Mouse (Mus musculus): Measurements from ENCODE around the gene Pcsk2. TPM values are rescaled to one million over a fixed set of nuclear protein-coding genes. Genes with fewer than 3 reads are reported as not detected.

The Pcsk2 gene
- polyA plus RNA-seq, 2 experiments, result 0.01 TPM; not detected in 1

DNA sequence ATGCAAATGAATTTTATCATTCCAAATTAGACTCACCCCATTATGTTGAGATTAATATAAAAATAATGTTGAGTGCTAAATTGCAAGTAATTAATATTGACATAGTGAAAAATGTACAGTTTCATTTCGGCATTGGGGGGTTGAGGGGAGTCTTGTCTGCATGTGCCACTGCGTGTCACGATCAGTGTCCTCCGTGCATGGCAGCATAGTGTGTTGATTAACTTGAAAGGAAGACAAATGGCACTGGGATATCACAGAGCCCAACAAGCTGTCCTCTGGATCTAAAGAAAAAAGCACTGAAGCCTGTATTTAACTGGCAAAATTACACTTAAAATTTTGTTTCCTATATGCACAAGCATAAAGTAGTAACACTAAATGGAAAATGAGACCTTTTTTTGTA is 167.9 kb downstream of the Pcsk2 start:
- Histone ChIP-seq H3K9ac (replicated peaks) (no peak overlapping the region), H3K4me3 (ENCODE audit: insufficient read depth in 1 of 2, low read depth in 2 of 2, low read length in 2 of 2) (no peak overlapping the region), H3K9me3 (ENCODE audit: control insufficient read depth, low read length) (no peaks in the 10 kb centered on the region), H3K27ac (no peak overlapping the region), H3K4me2 (ENCODE audit: low read depth) (no peak overlapping the region), H3K36me3 (replicated peaks; ENCODE audit: control insufficient read depth, insufficient read depth, low read depth) (no peaks in the 10 kb centered on the region), H3K27me3 (ENCODE audit: control insufficient read depth, insufficient read depth, low read length) (no peaks in the 10 kb centered on the region), H3K4me1 (replicated peaks; ENCODE audit: control insufficient read depth in 2 of 2, insufficient read depth in 2 of 2, low read length in 1 of 2) (no peaks in the 10 kb centered on the region)
- ATAC-seq (ENCODE audit: insufficient read depth) (no peak), DNase-seq (ENCODE audit: low read depth in 3 of 3, low spot score in 3 of 3) (no peak)
- TF ChIP-seq EP300 (IDR thresholded peaks at IDR 0.05; ENCODE audit: low read depth), result no peak
- TF ChIP-seq CTCF (IDR thresholded peaks at IDR 0.05; ENCODE audit: low read depth), result no peak
- 65% methylated on average over 4 of the region's 4 CpGs for WGBS (ENCODE audit: insufficient replicate concordance)

DNA sequence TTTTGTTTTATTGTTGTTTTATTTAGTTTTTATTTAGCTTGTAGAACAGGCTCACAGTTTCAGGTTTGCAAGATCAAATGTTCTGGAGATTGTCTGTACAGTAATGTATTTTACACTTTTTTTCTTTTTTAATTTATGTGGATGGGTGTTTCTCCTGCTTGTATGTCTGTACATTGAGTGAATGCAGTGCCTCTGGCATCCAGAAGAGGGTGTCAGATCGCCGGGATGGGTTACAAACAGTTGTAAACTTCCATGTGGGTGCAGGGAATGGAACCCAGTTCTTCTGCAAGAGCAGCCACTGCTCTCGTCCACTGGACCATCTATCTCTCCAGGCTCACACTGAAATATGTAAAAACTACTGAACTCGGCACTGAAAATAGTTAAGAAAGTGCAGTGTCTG is 169.2 kb downstream of the Pcsk2 start:
- ATAC-seq (ENCODE audit: insufficient read depth), result no peak
- no peaks in the 10 kb centered on the region for H3K4me1 ChIP-seq (replicated peaks; ENCODE audit: control insufficient read depth in 2 of 2, insufficient read depth in 2 of 2, low read length in 1 of 2)
- DNase-seq (ENCODE audit: low read depth in 3 of 3, low spot score in 3 of 3), result no peak
- H3K4me3 ChIP-seq (ENCODE audit: insufficient read depth in 1 of 2, low read depth in 2 of 2, low read length in 2 of 2), result no peak overlapping the region
- TF ChIP-seq CTCF (IDR thresholded peaks at IDR 0.05; ENCODE audit: low read depth) (no peak; the same call in 1 of the 2 replicates), EP300 (IDR thresholded peaks at IDR 0.05; ENCODE audit: low read depth) (no peak)
- no peaks in the 10 kb centered on the region for H3K9me3 ChIP-seq (ENCODE audit: control insufficient read depth, low read length)
- no peak overlapping the region for H3K27ac ChIP-seq
- no peaks in the 10 kb centered on the region for H3K36me3 ChIP-seq (replicated peaks; ENCODE audit: control insufficient read depth, insufficient read depth, low read depth)
- H3K27me3 ChIP-seq (ENCODE audit: control insufficient read depth, insufficient read depth, low read length), result no peaks in the 10 kb centered on the region
- 42% methylated on average over 4 of the region's 4 CpGs for WGBS (ENCODE audit: insufficient replicate concordance)
- no peak overlapping the region for H3K9ac ChIP-seq (replicated peaks)
- H3K4me2 ChIP-seq (ENCODE audit: low read depth), result no peak overlapping the region

DNA sequence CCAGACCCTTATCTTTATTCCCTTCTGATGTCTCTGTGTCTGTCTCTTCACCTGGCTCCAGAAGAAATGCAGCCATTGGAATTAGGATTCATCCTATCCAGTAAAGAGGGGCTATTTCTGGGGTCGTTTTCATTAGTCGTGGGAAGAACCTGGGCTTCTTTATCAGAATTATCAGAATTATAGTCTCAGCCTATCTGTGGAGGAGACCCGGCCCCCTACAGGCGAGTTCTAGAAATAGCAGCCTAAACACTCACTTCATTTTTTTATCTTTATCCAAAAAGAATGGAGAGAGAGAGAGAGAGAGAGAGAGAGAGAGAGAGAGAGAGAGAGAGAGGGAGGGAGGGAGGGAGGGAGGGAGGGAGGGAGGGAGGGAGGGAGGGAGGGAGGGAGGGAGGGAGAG is 177.3 kb downstream of the Pcsk2 start:
- Histone ChIP-seq H3K9ac (replicated peaks) (no peak overlapping the region), H3K4me2 (ENCODE audit: low read depth) (no peak overlapping the region), H3K9me3 (ENCODE audit: control insufficient read depth, low read length) (no peaks in the 10 kb centered on the region), H3K36me3 (replicated peaks; ENCODE audit: control insufficient read depth, insufficient read depth, low read depth) (no peaks in the 10 kb centered on the region), H3K27me3 (ENCODE audit: control insufficient read depth, insufficient read depth, low read length) (no peaks in the 10 kb centered on the region), H3K4me3 (ENCODE audit: insufficient read depth in 1 of 2, low read depth in 2 of 2, low read length in 2 of 2) (no peak overlapping the region), H3K4me1 (replicated peaks; ENCODE audit: control insufficient read depth in 2 of 2, insufficient read depth in 2 of 2, low read length in 1 of 2) (no peaks in the 10 kb centered on the region), H3K27ac (no peak overlapping the region)
- DNase-seq (ENCODE audit: low read depth in 3 of 3, low spot score in 3 of 3) (no peak), ATAC-seq (ENCODE audit: insufficient read depth) (no peak)
- no peak for TF ChIP-seq EP300 (IDR thresholded peaks at IDR 0.05; ENCODE audit: low read depth)
- TF ChIP-seq CTCF (IDR thresholded peaks at IDR 0.05; ENCODE audit: low read depth), result no peak; the same call in 1 of the 2 replicates
- 13% methylated on average over 4 of the region's 4 CpGs for WGBS (ENCODE audit: insufficient replicate concordance)

- Histone ChIP-seq H3K27ac (no peak overlapping the region), H3K9me3 (ENCODE audit: control insufficient read depth, low read length) (no peaks in the 10 kb centered on the region), H3K27me3 (ENCODE audit: control insufficient read depth, insufficient read depth, low read length) (no peaks in the 10 kb centered on the region), H3K9ac (replicated peaks) (no peak overlapping the region), H3K36me3 (replicated peaks; ENCODE audit: control insufficient read depth, insufficient read depth, low read depth) (no peaks in the 10 kb centered on the region), H3K4me1 (replicated peaks; ENCODE audit: control insufficient read depth in 2 of 2, insufficient read depth in 2 of 2, low read length in 1 of 2) (no peaks in the 10 kb centered on the region), H3K4me2 (ENCODE audit: low read depth) (no peak overlapping the region), H3K4me3 (ENCODE audit: insufficient read depth in 1 of 2, low read depth in 2 of 2, low read length in 2 of 2) (no peak overlapping the region)
- TF ChIP-seq CTCF (IDR thresholded peaks at IDR 0.05; ENCODE audit: low read depth), result no peak
- no peak for TF ChIP-seq EP300 (IDR thresholded peaks at IDR 0.05; ENCODE audit: low read depth)
- WGBS (ENCODE audit: insufficient replicate concordance), result 57% methylated on average over 4 of the region's 4 CpGs
- ATAC-seq (ENCODE audit: insufficient read depth), result no peak
- no peak for DNase-seq (ENCODE audit: low read depth in 3 of 3, low spot score in 3 of 3)
These were observed 178.1 kb downstream of the Pcsk2 start for GRCm38 (mm10) chr2:143724101-143724500.

GRCm38 (mm10) chr2:143724720-143725119 is 178.8 kb downstream of the Pcsk2 start:
- H3K27me3 ChIP-seq (ENCODE audit: control insufficient read depth, insufficient read depth, low read length), result no peaks in the 10 kb centered on the region
- no peak overlapping the region for H3K4me3 ChIP-seq (ENCODE audit: insufficient read depth in 1 of 2, low read depth in 2 of 2, low read length in 2 of 2)
- H3K9me3 ChIP-seq (ENCODE audit: control insufficient read depth, low read length), result no peaks in the 10 kb centered on the region
- DNase-seq (ENCODE audit: low read depth in 3 of 3, low spot score in 3 of 3) (no peak), ATAC-seq (ENCODE audit: insufficient read depth) (no peak)
- no peak overlapping the region for H3K9ac ChIP-seq (replicated peaks)
- TF ChIP-seq CTCF (IDR thresholded peaks at IDR 0.05; ENCODE audit: low read depth), result no peak
- TF ChIP-seq EP300 (IDR thresholded peaks at IDR 0.05; ENCODE audit: low read depth), result no peak
- WGBS (ENCODE audit: insufficient replicate concordance), result 68% methylated on average over 8 of the region's 8 CpGs
- H3K36me3 ChIP-seq (replicated peaks; ENCODE audit: control insufficient read depth, insufficient read depth, low read depth), result no peaks in the 10 kb centered on the region
- H3K27ac ChIP-seq, result no peak overlapping the region
- H3K4me2 ChIP-seq (ENCODE audit: low read depth), result no peak overlapping the region
- H3K4me1 ChIP-seq (replicated peaks; ENCODE audit: control insufficient read depth in 2 of 2, insufficient read depth in 2 of 2, low read length in 1 of 2), result no peaks in the 10 kb centered on the region
